Mouse (Mus musculus): ENCODE measurements around the gene Drd5. TPM values are rescaled to one million over a fixed set of nuclear protein-coding genes. Genes with fewer than 3 reads are reported as not detected.

Gene Drd5
- total RNA-seq, 2 experiments from 2014 or later, result not detected

DNA sequence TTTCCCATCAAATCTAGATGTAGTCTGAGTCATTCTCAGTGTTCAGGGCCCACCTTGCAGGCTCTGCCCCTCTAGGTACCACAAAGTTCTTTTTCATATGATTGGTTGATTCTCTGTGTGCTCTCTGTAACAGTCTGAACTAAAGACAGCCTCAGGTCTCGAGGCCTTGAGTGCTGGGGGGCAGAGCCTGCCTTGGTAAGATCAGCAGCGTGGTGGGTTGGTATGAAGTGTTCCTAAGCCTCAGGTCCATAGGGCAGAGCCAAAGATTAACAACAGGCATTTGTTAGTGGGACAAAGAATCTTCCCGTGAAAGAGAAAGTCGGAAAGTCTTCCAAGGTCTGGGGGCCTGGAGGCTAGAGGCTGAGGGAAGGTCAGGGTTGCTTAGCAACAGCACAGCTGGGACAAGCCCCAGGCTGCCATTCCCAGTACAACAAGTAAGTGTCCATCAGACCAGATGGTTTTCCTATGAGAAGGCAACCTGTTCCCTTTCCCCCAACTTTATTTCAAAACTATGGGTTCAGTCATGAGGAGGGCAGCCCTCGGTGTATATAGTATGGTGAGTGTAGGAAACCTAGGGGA is 31.3 kb downstream of the Drd5 start:
- no peak for DNase-seq

DNA sequence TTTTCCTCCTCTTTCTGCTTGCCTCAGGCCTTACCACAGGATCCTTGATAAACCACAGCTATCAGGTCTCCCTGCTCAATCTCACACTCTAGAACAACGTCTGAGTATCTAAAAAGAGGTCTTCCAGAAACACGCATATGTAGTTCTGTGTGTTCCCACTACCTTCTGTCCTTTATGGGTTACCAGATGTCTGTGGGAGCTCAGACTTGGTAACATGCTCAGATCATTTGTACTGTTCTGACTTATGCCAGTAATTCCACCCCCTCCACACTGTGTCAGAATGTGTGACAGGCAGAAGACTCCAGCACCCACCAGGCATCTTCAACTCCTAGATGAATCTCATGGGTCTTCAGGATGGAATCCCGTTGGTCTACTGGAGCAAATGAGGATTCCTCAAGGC is 37.8 kb downstream of the Drd5 start:
- no peak for DNase-seq

DNA sequence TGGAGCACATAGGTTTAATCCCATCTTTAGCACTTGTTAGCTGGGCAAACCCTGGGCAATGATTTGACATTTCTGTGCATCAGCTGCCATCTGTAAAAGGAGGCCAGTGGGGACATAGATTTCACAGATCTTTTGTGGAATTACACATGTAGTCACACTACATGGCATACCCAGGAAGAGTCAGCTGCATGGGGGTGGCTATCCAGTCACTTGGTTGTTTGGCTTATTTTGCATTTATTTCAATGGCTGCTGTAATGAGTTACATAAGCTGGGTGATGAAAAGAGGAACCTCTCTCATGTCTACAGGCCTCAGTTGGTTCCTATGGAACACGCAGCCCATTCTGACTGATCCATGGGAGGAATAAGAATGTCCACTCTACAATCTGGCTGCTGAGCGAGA is 40.5 kb downstream of the Drd5 start:
- no peak for DNase-seq

DNA sequence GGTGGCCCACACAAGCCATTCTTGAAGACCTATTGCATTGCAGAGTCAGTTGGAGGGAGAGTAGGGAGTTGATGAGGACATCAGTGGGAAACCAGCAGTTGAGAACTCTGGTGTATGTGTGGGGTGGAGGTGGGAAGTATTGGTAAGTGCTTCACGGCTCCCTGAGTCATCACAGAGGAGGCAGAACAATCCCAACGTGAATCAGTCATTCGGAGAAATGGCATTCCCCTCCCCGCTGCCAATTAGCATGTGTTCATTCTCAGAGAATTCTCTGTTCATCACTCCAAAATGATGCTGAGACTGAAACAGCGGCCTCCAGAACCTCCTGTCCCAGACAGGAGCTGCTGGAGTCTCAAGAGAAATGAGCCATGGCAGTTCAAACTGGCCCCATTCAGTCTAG is 45.2 kb downstream of the Drd5 start:
- DNase-seq, result no peak

DNA sequence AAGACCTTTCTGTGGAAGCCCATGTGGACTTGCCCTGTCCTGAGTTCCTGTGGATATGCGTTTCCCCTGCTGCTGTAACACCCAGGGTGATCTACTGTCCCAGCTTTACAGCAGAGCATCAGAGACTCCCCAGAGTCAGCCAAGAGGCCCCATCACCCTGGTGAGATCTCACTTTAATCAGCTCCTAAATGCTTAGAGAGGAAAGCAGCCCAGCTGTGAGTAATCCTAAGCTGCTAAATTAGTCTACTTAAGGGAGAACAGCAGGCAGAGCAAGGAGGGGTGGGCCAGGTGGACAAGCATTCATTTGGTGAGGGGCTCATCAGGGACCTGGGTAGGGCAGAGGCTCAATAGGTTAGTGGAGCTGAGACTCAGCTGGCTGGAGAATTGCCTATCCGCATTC is 46.4 kb downstream of the Drd5 start:
- no peak for DNase-seq

DNA sequence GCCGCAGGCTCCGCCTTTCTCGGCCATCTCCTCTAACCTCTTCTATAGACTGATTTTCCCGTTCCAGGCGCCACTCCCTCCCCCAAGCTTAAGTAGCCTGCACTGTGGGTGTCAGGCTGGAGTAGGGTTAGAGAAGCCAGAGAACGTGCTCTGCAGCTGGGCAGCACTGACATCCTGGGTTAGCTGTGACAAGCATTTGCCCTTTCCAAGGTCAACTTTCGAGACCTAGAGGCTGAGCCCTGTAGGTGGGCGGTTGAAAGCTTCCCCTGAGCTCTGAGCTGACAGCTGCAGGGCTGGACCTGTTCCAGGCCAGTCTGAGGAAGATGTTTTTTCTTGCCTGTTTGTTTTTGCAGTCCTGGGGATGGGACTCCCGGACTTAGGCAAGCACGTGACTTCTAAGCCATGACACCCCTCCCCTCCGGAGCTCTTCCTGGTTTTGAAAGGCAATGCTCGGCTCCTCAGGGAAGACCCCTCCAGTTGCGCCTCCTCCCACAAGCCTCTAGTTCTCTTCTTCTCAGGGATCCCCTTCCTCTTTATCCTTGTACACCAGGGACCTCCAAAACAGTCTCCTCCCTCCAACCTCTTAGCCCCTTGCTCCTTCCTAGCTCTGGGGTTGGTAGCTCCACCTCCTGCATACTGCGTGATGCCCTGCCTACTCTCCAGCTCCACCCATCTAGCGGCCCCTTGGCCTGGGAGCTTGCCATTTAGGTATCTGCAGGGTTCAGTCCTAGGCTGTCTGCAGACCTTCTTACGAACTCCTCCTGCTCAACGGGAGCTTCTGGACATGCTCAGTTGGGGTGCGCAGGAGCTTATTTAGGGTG is 47.7 kb downstream of the Drd5 start:
- peak; percentile 31 for DNase-seq

DNA sequence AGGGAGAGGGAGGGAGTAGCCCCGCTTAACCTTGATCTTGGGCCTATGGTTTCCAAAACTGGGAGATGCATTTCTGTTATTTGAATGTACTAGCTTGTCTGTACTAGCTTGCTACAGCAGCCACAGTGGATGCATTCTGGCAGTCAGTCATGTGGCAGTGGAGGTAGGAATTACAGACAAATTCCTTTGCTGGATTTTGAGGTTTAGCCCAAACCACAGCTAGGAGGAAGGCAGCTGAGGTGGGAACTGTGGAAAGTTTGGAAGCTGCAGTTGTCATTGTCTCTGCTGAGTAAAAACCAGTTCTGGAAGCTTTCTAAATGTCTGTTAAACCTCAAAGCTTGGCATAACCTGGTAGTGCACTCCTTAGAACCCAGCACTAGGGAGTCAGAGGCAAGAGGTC is 52.1 kb downstream of the Drd5 start:
- DNase-seq, result no peak

Other genes starting within 250 kb of the Drd5 start
- gene Nsg1, start 159.5 kb upstream of the Drd5 start, total RNA-seq (2021), result 10 to 100 TPM; 65.8 to 83.3 TPM
- 10 to 100 TPM in 1 of 2 experiments, 1 to 10 TPM in 1; 7.0 to 12.4 TPM for gene Zbtb49, start 98.9 kb upstream of the Drd5 start, total RNA-seq (2021)
- 10 to 100 TPM; 17.4 to 23.5 TPM for gene Lyar, start 98.9 kb upstream of the Drd5 start, total RNA-seq (2021)
- gene Tmem128, start 59.2 kb upstream of the Drd5 start, total RNA-seq (2021), result 10 to 100 TPM; 39.0 to 41.6 TPM
- gene Otop1, start 43.4 kb upstream of the Drd5 start, total RNA-seq (2021), result 10 to 100 TPM; 48.5 to 58.9 TPM
- gene Slc2a9, start 183.8 kb downstream of the Drd5 start, total RNA-seq (2021), result 10 to 100 TPM; 10.6 to 11.1 TPM
- 100 to 1,000 TPM; 118 to 136 TPM for gene Wdr1, start 243.9 kb downstream of the Drd5 start, total RNA-seq (2021)

Measured in adrenal gland, postnatal 10 days (tissue).